Mouse (Mus musculus): ENCODE results near the gene Trim43a.
"Not testable (repeated sequence)": the region's sequence is repeated elsewhere in the genome, so short reads cannot be mapped to it uniquely, and the experiment has no call there.

DNA sequence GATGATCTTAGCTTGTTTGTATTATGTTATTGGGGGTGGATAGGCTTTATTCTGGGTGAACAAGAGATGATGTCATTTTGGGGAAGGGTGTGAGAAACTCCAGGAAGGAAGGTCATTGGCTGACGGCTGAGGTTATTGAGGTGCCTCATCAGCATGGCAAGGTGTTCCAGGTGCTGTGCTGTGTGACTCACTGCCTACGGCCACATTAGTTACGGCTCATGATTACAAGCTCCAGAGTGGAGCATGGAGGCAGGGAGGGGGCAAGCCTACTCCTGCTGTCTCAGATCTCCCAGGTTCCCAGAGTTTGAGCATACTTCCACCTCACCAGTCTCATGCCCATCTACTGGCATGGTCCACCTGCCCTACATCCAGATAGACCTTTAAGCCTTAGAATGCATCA is 10.2 kb upstream of the Trim43a start:
- TF ChIP-seq POLR2A (IDR thresholded peaks at IDR 0.05; ENCODE audit: borderline replicate concordance, low read depth, low read length); CTCF (IDR thresholded peaks at IDR 0.05; ENCODE audit: low read depth, low read length): not testable (repeated sequence)
